Mouse (Mus musculus): Measurements from ENCODE around the gene Aunip.

Gene Aunip

GRCm38 (mm10) chr4:134514309-134514930 lies 3.6 kb downstream of the Aunip start:
- DNase-seq (ENCODE audit: inconsistent ontology term), result no peak

DNA sequence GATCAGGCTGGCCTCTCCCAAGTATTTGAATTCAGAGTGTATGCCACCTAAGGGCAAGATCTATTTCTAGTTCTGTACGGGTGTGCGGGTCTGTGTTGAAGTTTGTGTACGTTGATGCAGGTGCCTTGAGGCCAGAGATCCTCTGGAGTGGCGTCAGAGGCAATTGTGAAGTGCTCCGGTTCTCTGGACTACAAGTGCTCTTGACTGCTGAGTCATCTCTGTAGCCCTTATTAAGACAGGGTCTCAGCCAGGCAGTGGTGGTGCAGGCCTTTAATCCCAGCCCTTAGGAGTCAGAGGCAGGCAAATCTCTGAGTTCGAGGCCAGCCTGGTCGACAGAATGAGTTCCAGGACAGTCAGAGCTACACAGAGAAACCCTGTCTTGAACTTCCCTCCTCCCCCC lies 4.8 kb downstream of the Aunip start:
- DNase-seq (ENCODE audit: inconsistent ontology term), result no peak

GRCm38 (mm10) chr4:134516981-134517380 lies 6.2 kb downstream of the Aunip start:
- DNase-seq (ENCODE audit: inconsistent ontology term), result peak; percentile 53

GRCm38 (mm10) chr4:134517719-134518118 lies 6.9 kb downstream of the Aunip start:
- DNase-seq (ENCODE audit: inconsistent ontology term), result no peak

GRCm38 (mm10) chr4:134518541-134518940 lies 7.7 kb downstream of the Aunip start:
- DNase-seq (ENCODE audit: inconsistent ontology term), result no peak

DNA sequence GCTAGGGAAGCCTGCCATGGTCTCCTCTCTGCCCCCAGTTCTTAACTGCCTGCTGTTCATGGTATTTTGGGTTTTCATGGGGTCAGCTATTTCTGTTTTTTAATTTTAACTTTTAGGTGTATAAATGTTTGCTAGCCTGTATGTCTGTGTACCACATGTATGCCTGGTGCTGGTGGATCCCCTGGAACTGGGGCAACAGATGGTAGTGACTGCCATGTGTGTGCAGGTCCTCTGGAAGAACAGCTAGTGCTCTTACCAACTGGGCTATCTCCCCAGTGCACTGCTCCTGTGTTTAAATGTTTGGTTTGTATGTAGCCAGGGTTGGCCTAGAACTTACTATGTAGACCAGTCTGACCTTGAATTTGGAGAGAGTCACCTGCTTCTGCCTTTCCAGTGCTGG lies 8.5 kb downstream of the Aunip start:
- no peak for DNase-seq (ENCODE audit: inconsistent ontology term)

GRCm38 (mm10) chr4:134523447-134523846 lies 12.6 kb downstream of the Aunip start:
- no peak for DNase-seq (ENCODE audit: inconsistent ontology term)

- no peak for DNase-seq (ENCODE audit: inconsistent ontology term)
These were observed 15.0 kb downstream of the Aunip start for GRCm38 (mm10) chr4:134525806-134526205.

DNA sequence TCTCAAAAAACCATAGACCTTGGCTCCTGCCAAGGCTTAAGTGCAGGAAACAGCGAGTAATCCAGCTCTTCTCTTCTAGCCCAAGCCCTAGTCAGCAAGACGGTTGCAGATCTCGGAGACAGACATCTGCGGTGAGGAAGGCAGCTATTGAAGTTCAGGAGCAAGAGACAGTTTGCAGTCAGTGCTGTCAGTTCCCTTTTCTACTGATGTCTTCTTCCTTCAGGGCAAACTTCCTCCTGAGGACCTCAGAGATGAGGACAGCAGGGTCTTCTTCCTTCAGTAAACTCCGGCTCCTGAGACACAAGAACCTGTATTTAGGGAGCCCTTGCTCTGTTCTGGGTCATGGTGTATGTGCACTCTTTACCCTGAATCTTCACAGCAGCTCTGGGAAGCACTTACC lies 15.4 kb downstream of the Aunip start:
- DNase-seq (ENCODE audit: inconsistent ontology term), result no peak

DNA sequence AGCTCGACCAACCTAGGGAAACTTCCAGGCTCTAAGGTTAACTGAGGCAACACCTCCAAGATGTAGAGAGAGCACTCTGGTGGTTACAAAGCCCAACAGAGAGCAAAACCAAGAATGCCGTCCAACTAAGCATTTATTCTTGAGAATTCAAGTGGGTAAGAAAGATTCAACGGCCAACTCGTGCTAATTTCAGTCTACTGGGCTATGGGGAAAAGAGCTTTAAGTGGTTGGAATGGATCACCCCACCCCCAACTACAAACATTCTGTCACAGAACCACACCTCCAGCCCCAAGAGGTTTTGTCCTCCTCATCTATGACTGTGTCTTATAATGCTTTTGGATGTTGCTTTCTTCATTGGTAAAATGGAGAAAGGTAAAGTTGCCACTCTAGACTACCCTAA lies 22.1 kb downstream of the Aunip start:
- DNase-seq (ENCODE audit: inconsistent ontology term), result no peak

- DNase-seq (ENCODE audit: inconsistent ontology term), result no peak
These were observed 22.6 kb downstream of the Aunip start for GRCm38 (mm10) chr4:134533421-134533820.

DNA sequence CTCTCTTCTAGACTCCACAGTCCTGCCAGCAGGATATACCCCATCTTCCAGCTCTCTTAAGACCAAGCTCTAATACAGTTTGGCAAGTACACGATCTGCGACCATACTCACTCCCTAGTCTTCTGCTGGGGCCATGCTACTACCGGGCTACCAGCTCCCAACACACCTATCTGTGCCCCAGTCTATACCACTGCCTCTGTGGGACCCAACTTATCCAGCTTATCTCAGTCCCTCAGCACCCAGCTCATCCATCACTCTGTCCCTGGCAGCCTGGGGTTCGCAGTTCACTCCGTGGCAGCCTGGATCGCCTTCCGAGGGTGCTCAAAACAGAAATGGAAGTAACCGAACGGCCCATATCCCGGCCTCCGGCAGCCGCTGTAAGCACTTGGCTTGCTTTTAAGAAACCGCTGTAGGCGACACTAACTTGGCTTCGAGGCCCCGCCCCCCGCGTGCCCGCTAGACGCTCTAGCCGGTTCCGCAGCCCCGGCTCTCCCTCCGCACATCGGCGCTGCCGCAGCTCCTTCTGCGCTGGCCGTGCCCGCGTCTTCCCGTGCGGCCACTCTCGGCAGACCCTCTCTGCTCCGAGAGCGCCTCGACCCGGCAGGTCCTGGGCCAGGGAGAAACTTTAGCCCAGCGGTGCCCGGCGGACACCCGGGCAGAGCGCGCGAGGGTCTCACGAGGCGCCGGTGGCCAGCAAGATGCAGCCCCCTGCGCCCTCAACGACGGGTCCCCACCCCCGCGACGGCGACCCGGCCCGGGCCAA lies 23.5 kb downstream of the Aunip start:
- DNase-seq (ENCODE audit: inconsistent ontology term), result peak; percentile 84

GRCm38 (mm10) chr4:134534932-134535786 lies 24.4 kb downstream of the Aunip start, which contains the start of gene Mtfr1l:
Mtfr1l (minus strand) TSS chr4:134535387.
- DNase-seq (ENCODE audit: inconsistent ontology term), result peak; percentile 98

DNA sequence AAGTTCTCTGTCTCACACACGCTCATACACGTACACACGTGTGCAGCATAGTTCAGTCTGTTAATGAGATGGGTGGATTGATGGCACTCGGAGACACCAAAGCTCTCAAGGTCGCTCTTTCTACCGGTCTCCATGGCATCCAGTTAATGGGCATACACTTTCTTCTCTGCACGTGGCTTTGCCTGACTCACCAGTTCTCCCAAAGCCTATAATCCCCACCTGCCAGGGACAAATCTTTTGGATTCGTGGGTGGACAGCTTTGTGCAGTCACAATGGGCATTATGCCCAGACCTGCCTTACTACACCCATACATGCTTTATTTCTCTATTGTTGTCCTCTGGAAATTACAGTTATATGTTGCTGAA lies 25.0 kb downstream of the Aunip start:
- DNase-seq (ENCODE audit: inconsistent ontology term), result peak; percentile 59

DNA sequence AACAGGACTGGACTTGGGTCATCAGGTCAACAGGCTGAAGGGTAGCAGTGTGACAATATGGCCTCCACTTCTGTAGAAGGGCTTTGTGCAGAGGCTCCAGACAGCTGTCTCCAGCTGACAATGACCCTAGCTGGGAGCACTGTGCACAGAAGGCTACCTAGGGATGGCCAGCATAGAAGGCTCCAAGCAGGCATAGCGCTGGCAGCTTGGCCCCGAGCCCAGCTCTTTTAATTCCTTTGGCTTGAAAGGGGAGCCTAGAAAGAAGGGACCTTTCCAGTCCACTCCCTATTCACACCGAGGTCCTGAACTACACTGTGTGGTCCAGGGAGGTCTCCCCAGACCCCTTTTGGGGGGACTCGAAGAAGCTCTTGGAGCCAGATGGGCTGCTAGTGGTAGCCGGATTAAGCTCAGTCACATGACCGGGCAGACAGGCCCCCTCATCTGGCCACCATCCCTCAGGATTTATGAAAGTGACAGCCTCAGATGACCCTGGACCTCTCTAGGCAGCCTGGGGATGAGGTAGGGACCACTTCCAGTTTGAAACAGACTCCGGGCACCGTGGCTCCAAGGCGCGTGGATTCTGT lies 28.3 kb downstream of the Aunip start:
- DNase-seq (ENCODE audit: inconsistent ontology term), result no peak

DNA sequence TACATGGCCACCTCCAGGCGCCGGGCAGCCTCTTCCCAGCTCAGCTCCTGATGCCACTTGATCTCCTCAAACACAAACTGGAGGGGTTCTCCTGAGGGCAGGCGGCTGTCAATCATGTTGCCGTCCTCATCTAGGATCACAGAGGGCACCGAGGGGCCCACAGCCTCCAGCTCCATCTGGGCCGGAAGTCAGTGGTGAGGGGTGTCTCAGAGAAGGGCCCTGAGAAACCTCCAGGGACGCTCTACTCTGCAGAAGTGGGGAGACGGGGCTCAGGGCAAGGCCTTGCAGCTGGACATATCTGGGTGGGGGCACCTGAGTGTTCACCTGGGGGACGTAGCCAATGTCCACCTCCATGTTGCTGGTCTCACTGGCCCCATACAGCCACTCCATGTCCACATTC lies 31.9 kb downstream of the Aunip start:
- no peak for DNase-seq (ENCODE audit: inconsistent ontology term)

- DNase-seq (ENCODE audit: inconsistent ontology term), result peak; percentile 95
These were observed 32.5 kb downstream of the Aunip start for GRCm38 (mm10) chr4:134543261-134543660.

GRCm38 (mm10) chr4:134546814-134547705 lies 36.3 kb downstream of the Aunip start:
- DNase-seq (ENCODE audit: inconsistent ontology term), result peak; percentile 33

DNA sequence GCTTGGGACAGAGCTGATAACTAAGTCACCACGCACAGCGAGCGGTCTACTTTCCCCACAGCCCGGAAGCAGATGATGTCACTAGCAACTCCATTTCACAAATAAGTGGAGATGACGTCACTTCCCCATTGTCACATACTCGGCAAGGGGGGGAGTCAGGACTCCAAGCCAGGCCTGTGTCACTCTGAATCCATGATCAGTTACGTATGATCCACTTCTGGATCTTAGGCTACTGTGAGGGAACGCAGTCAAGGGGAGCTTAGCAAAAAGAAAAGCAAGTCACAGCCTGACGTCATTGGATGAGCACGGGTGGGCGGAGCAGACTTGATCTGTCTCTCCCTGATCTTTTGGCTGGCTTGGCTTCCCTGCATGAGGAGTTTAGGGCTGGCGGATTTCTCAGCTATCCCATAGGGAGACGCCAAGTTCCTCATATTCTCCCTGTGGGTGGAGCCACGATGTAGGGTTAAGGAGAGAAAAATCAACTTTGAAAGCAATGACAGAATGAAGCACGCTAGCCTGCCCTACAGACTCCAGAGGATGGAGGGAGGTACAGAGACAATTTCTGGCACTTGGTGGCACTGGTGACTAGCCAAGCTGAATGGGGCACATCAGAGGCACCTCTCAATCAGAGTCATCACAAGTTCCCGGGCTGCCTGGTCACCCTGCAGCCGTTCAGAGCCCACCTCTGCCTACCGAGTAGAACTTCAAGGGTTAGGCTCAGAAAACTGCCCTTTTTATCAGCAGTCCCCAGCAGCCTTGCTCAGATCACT lies 37.6 kb downstream of the Aunip start:
- DNase-seq (ENCODE audit: inconsistent ontology term), result peak; percentile 48

GRCm38 (mm10) chr4:134549899-134550298 lies 39.1 kb downstream of the Aunip start:
- DNase-seq (ENCODE audit: inconsistent ontology term), result no peak
